Mouse (Mus musculus) MEL-GATA-1-ER (cell line): ENCODE data around the gene Tshz2.
"Not testable (repeated sequence)": the region's sequence is repeated elsewhere in the genome, so short reads cannot be mapped to it uniquely, and the experiment has no call there.

ENCODE experiments used
- DNase-seq: peaks from one replicate; pipeline ENCODE4 v3.0.0-alpha.2; 2012; ENCODE audit warnings: low read depth; ENCODE audit errors: extremely low read depth

Gene Tshz2

GRCm38 (mm10) chr2:169755091-169755490 is 122.3 kb downstream of the Tshz2 start:
- DNase-seq: no peak

- no peak for DNase-seq
Observed at GRCm38 (mm10) chr2:169758120-169758519, 125.3 kb downstream of the Tshz2 start.

GRCm38 (mm10) chr2:169760117-169760516 is 127.3 kb downstream of the Tshz2 start:
- DNase-seq: no peak

GRCm38 (mm10) chr2:169761726-169762125 is 128.9 kb downstream of the Tshz2 start:
- no peak for DNase-seq

GRCm38 (mm10) chr2:169762301-169762700 is 129.5 kb downstream of the Tshz2 start:
- DNase-seq: no peak

GRCm38 (mm10) chr2:169763716-169764115 is 130.9 kb downstream of the Tshz2 start:
- no peak for DNase-seq

- DNase-seq: no peak
Observed at GRCm38 (mm10) chr2:169766247-169766646, 133.4 kb downstream of the Tshz2 start.

- no peak for DNase-seq
Observed at GRCm38 (mm10) chr2:169767281-169767680, 134.5 kb downstream of the Tshz2 start.

- no peak for DNase-seq
Observed at GRCm38 (mm10) chr2:169775078-169775477, 142.3 kb downstream of the Tshz2 start.

GRCm38 (mm10) chr2:169777242-169777641 is 144.4 kb downstream of the Tshz2 start:
- DNase-seq: no peak

GRCm38 (mm10) chr2:169777764-169778163 is 145.0 kb downstream of the Tshz2 start:
- DNase-seq: no peak

GRCm38 (mm10) chr2:169778740-169779345 is 146.0 kb downstream of the Tshz2 start:
- no peak for DNase-seq

GRCm38 (mm10) chr2:169781671-169782070 is 148.9 kb downstream of the Tshz2 start:
- not testable (repeated sequence) for DNase-seq

GRCm38 (mm10) chr2:169782874-169783680 is 150.3 kb downstream of the Tshz2 start:
- no peak for DNase-seq

GRCm38 (mm10) chr2:169783681-169784033 is 150.8 kb downstream of the Tshz2 start:
- no peak for DNase-seq

- DNase-seq: no peak
Observed at GRCm38 (mm10) chr2:169787381-169787780, 154.6 kb downstream of the Tshz2 start.

- DNase-seq: no peak
Observed at GRCm38 (mm10) chr2:169787906-169788305, 155.1 kb downstream of the Tshz2 start.

GRCm38 (mm10) chr2:169790439-169791131 is 157.8 kb downstream of the Tshz2 start:
- no peak for DNase-seq

- no peak for DNase-seq
Observed at GRCm38 (mm10) chr2:169792706-169793105, 159.9 kb downstream of the Tshz2 start.

GRCm38 (mm10) chr2:169802241-169802640 is 169.4 kb downstream of the Tshz2 start:
- no peak for DNase-seq

- DNase-seq: no peak
Observed at GRCm38 (mm10) chr2:169804380-169804779, 171.6 kb downstream of the Tshz2 start.

GRCm38 (mm10) chr2:169805545-169805944 is 172.7 kb downstream of the Tshz2 start:
- DNase-seq: no peak
